In genomic region chr1:21014463-21014862, GRCm38 (mm10) we compare ENCODE assay signal across 9 mouse cellular contexts.
DNase-seq lines count a peak whose midpoint lies in the region; ATAC-seq lines count a peak whose summit lies in the region.
"Had no signal": no experiment of that assay in that cellular context is flagged by ENCODE, and none has a peak within 500 bp of the region (broad histone marks: within the 10 kb centered on the region; RNA-seq: fewer than 3 reads in every experiment).

No protein-coding gene starts in this region.

- ATAC-seq in lung, embryonic 16.5 days (ENCODE audit: low read depth) = peak; percentile 59
- no peak for ATAC-seq in midbrain, embryonic 15.5 days (replicated peaks)

- H3K27ac ChIP-seq in lung, embryonic 16.5 days (ENCODE audit: low read length) = 0 out of 2 replicates have a peak overlapping the region, but pooled peaks have one; percentile 4
- no peak overlapping the region for H3K27ac ChIP-seq in midbrain, embryonic 15.5 days
- H3K27ac ChIP-seq: hindbrain, embryonic 15.5 days had no signal

- no peak overlapping the region for H3K4me3 ChIP-seq in lung, embryonic 16.5 days (ENCODE audit: low read length)
- no peak overlapping the region for H3K4me3 ChIP-seq in midbrain, embryonic 15.5 days
- H3K4me3 ChIP-seq: hindbrain, embryonic 15.5 days had no signal

- no peak overlapping the region for H3K4me2 ChIP-seq in lung, embryonic 16.5 days (ENCODE audit: low read depth, low read length)
- no peak overlapping the region for H3K4me2 ChIP-seq in midbrain, embryonic 15.5 days
- H3K4me2 ChIP-seq: hindbrain, embryonic 15.5 days had no signal

- intact Hi-C loops in heart, postnatal 14 days (cut with DNase I) = loop anchor here (5.0 kb wide), 1 partner anchor 63 kb away; the partner anchor contains the start of gene Tram2

- no peaks in the 10 kb centered on the region for H3K9me3 ChIP-seq in lung, embryonic 16.5 days (ENCODE audit: control insufficient read depth, low read length)
- no peaks in the 10 kb centered on the region for H3K9me3 ChIP-seq in midbrain, embryonic 15.5 days
- H3K9me3 ChIP-seq: hindbrain, embryonic 15.5 days had no signal

- peak; percentile 40 for DNase-seq in layer of hippocampus, adult 9-11 months
- no peak for DNase-seq in layer of hippocampus, postnatal 36 days
- DNase-seq in c-Kit-positive CD71-negative TER-119-negative erythroid progenitor cells, embryonic 14.5 days (ENCODE audit: low read depth) = peak; percentile 39
- DNase-seq in heart, postnatal 14 days = peak; percentile 69 to 71
- DNase-seq in urinary bladder, postnatal 14 days (ENCODE audit: low spot score) = peak; percentile 88
- no peak for DNase-seq in spleen, postnatal 10 days (ENCODE audit: low spot score in 2 of 2)

- H3K9ac ChIP-seq in lung, embryonic 16.5 days (ENCODE audit: low read length) = no peak overlapping the region
- H3K9ac ChIP-seq in midbrain, embryonic 15.5 days = no peak overlapping the region
- H3K9ac ChIP-seq: hindbrain, embryonic 15.5 days had no signal

- peaks cover 4% of the 10 kb centered on the region for H3K4me1 ChIP-seq in lung, embryonic 16.5 days (replicated peaks; ENCODE audit: control insufficient read depth, insufficient read depth, low read length)
- H3K4me1 ChIP-seq in midbrain, embryonic 15.5 days = no peaks in the 10 kb centered on the region

- H3K36me3 ChIP-seq in lung, embryonic 16.5 days (ENCODE audit: control insufficient read depth, insufficient read depth, low read length) = peaks cover 13% of the 10 kb centered on the region
- H3K36me3 ChIP-seq in midbrain, embryonic 15.5 days (replicated peaks) = no peaks in the 10 kb centered on the region
- H3K36me3 ChIP-seq: hindbrain, embryonic 15.5 days had no signal

- WGBS in lung, embryonic 16.5 days = 51% methylated on average over 8 of the region's 8 CpGs
- 79% methylated on average over 8 of the region's 8 CpGs for WGBS in midbrain, embryonic 15.5 days

- no peaks in the 10 kb centered on the region for H3K27me3 ChIP-seq in lung, embryonic 16.5 days (ENCODE audit: control insufficient read depth, insufficient read depth, low read depth, low read length)
- no peaks in the 10 kb centered on the region for H3K27me3 ChIP-seq in midbrain, embryonic 15.5 days (replicated peaks)
- H3K27me3 ChIP-seq: hindbrain, embryonic 15.5 days had no signal

Comparison
In these comparisons a context has a peak if more than half of its experiments do, and no peak if none do; other contexts are left out.
1. DNase-seq: peak in layer of hippocampus, adult 9-11 months (single experiment), c-Kit-positive CD71-negative TER-119-negative erythroid progenitor cells, embryonic 14.5 days (single experiment), heart, postnatal 14 days (2 of 2) and urinary bladder, postnatal 14 days (single experiment); none in layer of hippocampus, postnatal 36 days (0 of 2) and spleen, postnatal 10 days (0 of 2).